Comparison of ENCODE assay signal across 13 mouse cellular contexts in genomic region chr4:137142316-137142715, GRCm38 (mm10).
A peak's percentile ranks its signal among the peaks of the same experiment; 100 is the strongest.
DNase-seq lines count a peak whose midpoint lies in the region; ATAC-seq and TF ChIP-seq lines count a peak whose summit lies in the region.
"Had no signal": no experiment of that assay in that cellular context is flagged by ENCODE, and none has a peak within 500 bp of the region (broad histone marks: within the 10 kb centered on the region; RNA-seq: fewer than 3 reads in every experiment).

No protein-coding gene starts in this region.

- no peaks in the 10 kb centered on the region for H3K4me1 ChIP-seq in forebrain, postnatal 0 days (ENCODE audit: insufficient read depth)
- no peaks in the 10 kb centered on the region for H3K4me1 ChIP-seq in forebrain, embryonic 14.5 days (ENCODE audit: control insufficient read depth, insufficient read depth, low read length)
- H3K4me1 ChIP-seq in hindbrain, embryonic 11.5 days (replicated peaks; ENCODE audit: control insufficient read depth, insufficient read depth, low read length): peaks cover 5% of the 10 kb centered on the region; the same call in 1 of the 2 replicates
- no peaks in the 10 kb centered on the region for H3K4me1 ChIP-seq in midbrain, postnatal 0 days (ENCODE audit: insufficient read depth, low read length)

- TF ChIP-seq CTCF in forebrain, postnatal 0 days (IDR thresholded peaks at IDR 0.05; ENCODE audit: low read depth): peak; percentile 24; the same call in 1 of the 2 replicates
- TF ChIP-seq CTCF in brain, embryonic 14.5 days (IDR thresholded peaks at IDR 0.05; ENCODE audit: borderline replicate concordance, extremely low read depth, insufficient read depth, insufficient read length): no peak
- TF ChIP-seq CTCF in midbrain, postnatal 0 days (IDR thresholded peaks at IDR 0.05): 0 out of 2 replicates have a peak, but pooled peaks have one; percentile 18

- no peak overlapping the region for H3K4me3 ChIP-seq in forebrain, postnatal 0 days (ENCODE audit: low read depth, low read length)
- H3K4me3 ChIP-seq in forebrain, embryonic 14.5 days (ENCODE audit: low read depth, low read length): no peak overlapping the region
- no peak overlapping the region for H3K4me3 ChIP-seq in hindbrain, embryonic 11.5 days (ENCODE audit: low read depth, low read length)
- H3K4me3 ChIP-seq in midbrain, postnatal 0 days (ENCODE audit: low read depth, low read length): no peak overlapping the region
- H3K4me3 ChIP-seq: midbrain, embryonic 12.5 days had no signal

- H3K27me3 ChIP-seq in forebrain, postnatal 0 days (ENCODE audit: insufficient read depth, low read length): no peaks in the 10 kb centered on the region
- H3K27me3 ChIP-seq in forebrain, embryonic 14.5 days (replicated peaks; ENCODE audit: control insufficient read depth, insufficient read depth, low read length): no peaks in the 10 kb centered on the region
- H3K27me3 ChIP-seq in hindbrain, embryonic 11.5 days (ENCODE audit: control insufficient read depth, insufficient read depth, low read length): no peaks in the 10 kb centered on the region
- H3K27me3 ChIP-seq in midbrain, postnatal 0 days (ENCODE audit: insufficient read depth, low read length): no peaks in the 10 kb centered on the region
- H3K27me3 ChIP-seq: midbrain, embryonic 12.5 days had no signal

- no peak overlapping the region for H3K27ac ChIP-seq in forebrain, postnatal 0 days (ENCODE audit: low read depth, low read length)
- no peak overlapping the region for H3K27ac ChIP-seq in forebrain, embryonic 14.5 days (ENCODE audit: low read depth, low read length)
- H3K27ac ChIP-seq in hindbrain, embryonic 11.5 days (ENCODE audit: low read depth, low read length): no peak overlapping the region
- H3K27ac ChIP-seq in midbrain, postnatal 0 days (ENCODE audit: low read depth, low read length): no peak overlapping the region
- H3K27ac ChIP-seq: liver, embryonic 14.5 days; midbrain, embryonic 12.5 days had no signal

- H3K36me3 ChIP-seq in forebrain, postnatal 0 days (ENCODE audit: insufficient read depth): no peaks in the 10 kb centered on the region
- H3K36me3 ChIP-seq in forebrain, embryonic 14.5 days (ENCODE audit: control insufficient read depth, insufficient read depth, low read length): no peaks in the 10 kb centered on the region
- no peaks in the 10 kb centered on the region for H3K36me3 ChIP-seq in hindbrain, embryonic 11.5 days (ENCODE audit: control insufficient read depth, insufficient read depth, low read length)
- no peaks in the 10 kb centered on the region for H3K36me3 ChIP-seq in midbrain, postnatal 0 days (ENCODE audit: insufficient read depth, low read length)
- H3K36me3 ChIP-seq: midbrain, embryonic 12.5 days had no signal

- TF ChIP-seq POLR2A in brain, embryonic 14.5 days (IDR thresholded peaks at IDR 0.05; ENCODE audit: borderline replicate concordance, extremely low read depth, insufficient read depth, insufficient read length, poor library complexity, severe bottlenecking): no peak

- no peak overlapping the region for H3K4me2 ChIP-seq in forebrain, postnatal 0 days (ENCODE audit: low read depth)
- no peak overlapping the region for H3K4me2 ChIP-seq in forebrain, embryonic 14.5 days (ENCODE audit: low read length)
- H3K4me2 ChIP-seq in hindbrain, embryonic 11.5 days (replicated peaks; ENCODE audit: low read depth, low read length): no peak overlapping the region
- no peak overlapping the region for H3K4me2 ChIP-seq in midbrain, postnatal 0 days (ENCODE audit: low read depth, low read length, poor library complexity, severe bottlenecking)
- H3K4me2 ChIP-seq: midbrain, embryonic 12.5 days had no signal

- DNase-seq in forebrain, postnatal 0 days: peak; percentile 6
- no peak for DNase-seq in forebrain, embryonic 14.5 days (ENCODE audit: low spot score)
- DNase-seq in brain, embryonic 14.5 days (ENCODE audit: low read depth): peak; percentile 51
- DNase-seq in hindbrain, embryonic 11.5 days (ENCODE audit: low spot score): peak; percentile 67
- DNase-seq in midbrain, postnatal 0 days (ENCODE audit: low spot score): peak; percentile 61
- no peak for DNase-seq in thymus, postnatal 4 days
- no peak for DNase-seq in urinary bladder, adult 2 months (ENCODE audit: low spot score)
- DNase-seq: cerebellum, adult 11 months; heart, postnatal 36 days; right cerebral cortex, adult 18-20 months had no signal

- peak; percentile 78 for ATAC-seq in forebrain, postnatal 0 days
- no peak for ATAC-seq in forebrain, embryonic 14.5 days
- ATAC-seq in hindbrain, embryonic 11.5 days (ENCODE audit: low FRiP score): peak; percentile 91
- no peak for ATAC-seq in midbrain, postnatal 0 days (ENCODE audit: low FRiP score)
- no peak for ATAC-seq in inflammation-experienced regulatory T-cells, adult 6 months

- H3K9ac ChIP-seq in forebrain, postnatal 0 days: no peak overlapping the region
- H3K9ac ChIP-seq in forebrain, embryonic 14.5 days (ENCODE audit: low read length): no peak overlapping the region
- no peak overlapping the region for H3K9ac ChIP-seq in hindbrain, embryonic 11.5 days (ENCODE audit: low read depth, low read length)
- no peak overlapping the region for H3K9ac ChIP-seq in midbrain, postnatal 0 days (replicated peaks; ENCODE audit: low read length, poor library complexity, severe bottlenecking)
- H3K9ac ChIP-seq: liver, embryonic 14.5 days; midbrain, embryonic 12.5 days had no signal

- no peaks in the 10 kb centered on the region for H3K9me3 ChIP-seq in forebrain, postnatal 0 days (ENCODE audit: low read length)
- no peaks in the 10 kb centered on the region for H3K9me3 ChIP-seq in forebrain, embryonic 14.5 days (replicated peaks; ENCODE audit: control insufficient read depth, low read length)
- no peaks in the 10 kb centered on the region for H3K9me3 ChIP-seq in hindbrain, embryonic 11.5 days (ENCODE audit: control insufficient read depth, low read length)
- no peaks in the 10 kb centered on the region for H3K9me3 ChIP-seq in midbrain, postnatal 0 days (ENCODE audit: low read length)
- H3K9me3 ChIP-seq: midbrain, embryonic 12.5 days had no signal

- WGBS in forebrain, postnatal 0 days: 28% methylated on average over 9 of the region's 9 CpGs
- WGBS in forebrain, embryonic 14.5 days: 33% methylated on average over 9 of the region's 9 CpGs
- WGBS in hindbrain, embryonic 11.5 days: 27% methylated on average over 9 of the region's 9 CpGs
- 19% methylated on average over 9 of the region's 9 CpGs for WGBS in midbrain, postnatal 0 days

Comparison
In these comparisons a context has a peak if more than half of its experiments do, and no peak if none do; other contexts are left out.
1. ATAC-seq: peak in forebrain, postnatal 0 days (single experiment) and hindbrain, embryonic 11.5 days (single experiment); none in forebrain, embryonic 14.5 days (single experiment), midbrain, postnatal 0 days (single experiment) and inflammation-experienced regulatory T-cells, adult 6 months (single experiment).
2. DNase-seq: peak in forebrain, postnatal 0 days (single experiment), brain, embryonic 14.5 days (single experiment), hindbrain, embryonic 11.5 days (single experiment) and midbrain, postnatal 0 days (single experiment); none in forebrain, embryonic 14.5 days (single experiment), thymus, postnatal 4 days (single experiment) and urinary bladder, adult 2 months (single experiment).